Mouse (Mus musculus): ENCODE results near the gene Ylpm1. TPM values are rescaled to one million over a fixed set of nuclear protein-coding genes. Genes with fewer than 3 reads are reported as not detected.

Gene Ylpm1
- polyA plus RNA-seq, 2 experiments, result 8.3 to 9.8 TPM

DNA sequence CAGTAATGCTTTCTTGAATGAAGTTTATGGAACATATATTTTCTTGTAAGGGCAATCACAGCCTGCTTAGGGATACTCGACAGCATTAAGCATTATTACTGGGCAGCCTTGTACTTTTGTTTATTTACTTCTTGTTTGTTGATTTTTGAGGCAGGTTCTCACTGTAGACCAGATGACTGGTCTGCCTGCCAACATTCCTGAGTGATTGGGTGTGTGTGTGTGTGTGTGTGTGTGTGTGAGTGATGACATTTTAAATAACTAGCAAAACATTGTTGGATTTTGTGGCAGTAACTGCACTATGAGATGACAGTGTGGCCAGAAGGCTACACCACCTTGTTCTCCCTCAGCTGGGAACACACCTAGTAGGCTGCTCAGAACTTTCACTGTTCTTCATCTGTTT, 13.7 kb downstream of the Ylpm1 start:
- peaks cover 6% of the 10 kb centered on the region for H3K36me3 ChIP-seq (replicated peaks; ENCODE audit: control insufficient read depth, insufficient read depth, low read depth)
- peaks cover 0 to 7% of the 10 kb centered on the region in 2 experiments; a peak in 2 of 4 replicates for H3K4me1 ChIP-seq (replicated peaks; ENCODE audit: control insufficient read depth in 2 of 2, insufficient read depth in 2 of 2, low read length in 1 of 2)
- H3K27me3 ChIP-seq (ENCODE audit: control insufficient read depth, insufficient read depth, low read length), result no peaks in the 10 kb centered on the region
- WGBS (ENCODE audit: insufficient replicate concordance), result 69% methylated on average over 1 of the region's 1 CpGs
- ATAC-seq (ENCODE audit: insufficient read depth) (no peak), DNase-seq (ENCODE audit: low read depth in 3 of 3, low spot score in 3 of 3) (no peak)
- no peak overlapping the region for H3K4me3 ChIP-seq (ENCODE audit: insufficient read depth in 1 of 2, low read depth in 2 of 2, low read length in 2 of 2)
- no peak overlapping the region for H3K27ac ChIP-seq
- H3K9ac ChIP-seq (replicated peaks), result no peak overlapping the region
- TF ChIP-seq EP300 (IDR thresholded peaks at IDR 0.05; ENCODE audit: low read depth), result no peak
- no peak for TF ChIP-seq CTCF (IDR thresholded peaks at IDR 0.05; ENCODE audit: low read depth)
- H3K4me2 ChIP-seq (ENCODE audit: low read depth), result no peak overlapping the region
- H3K9me3 ChIP-seq (ENCODE audit: control insufficient read depth, low read length), result no peaks in the 10 kb centered on the region

DNA sequence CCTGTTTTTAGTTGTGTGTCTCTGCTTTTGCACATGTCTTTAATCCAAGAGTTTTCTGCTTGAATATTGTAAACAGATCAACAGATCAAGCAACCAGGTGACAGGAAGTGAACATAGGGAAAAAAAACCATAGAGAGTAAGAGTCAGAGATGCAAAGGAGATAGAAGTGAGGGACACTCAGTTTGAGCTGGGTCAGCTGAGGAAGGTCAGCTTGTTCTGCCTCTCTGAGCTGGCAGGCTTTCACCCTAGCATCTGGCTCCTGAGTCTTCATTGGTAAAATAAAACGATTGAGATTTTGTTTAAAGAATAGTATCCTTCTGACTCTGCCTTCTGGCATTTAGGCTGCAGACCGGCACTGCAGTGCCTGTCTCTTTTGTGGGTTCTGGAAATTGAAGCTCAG, 14.4 kb downstream of the Ylpm1 start:
- H3K36me3 ChIP-seq (replicated peaks; ENCODE audit: control insufficient read depth, insufficient read depth, low read depth), result peaks cover 13% of the 10 kb centered on the region
- TF ChIP-seq EP300 (IDR thresholded peaks at IDR 0.05; ENCODE audit: low read depth) (no peak), CTCF (IDR thresholded peaks at IDR 0.05; ENCODE audit: low read depth) (no peak)
- H3K27ac ChIP-seq, result no peak overlapping the region
- DNase-seq (ENCODE audit: low read depth in 3 of 3, low spot score in 3 of 3) (no peak), ATAC-seq (ENCODE audit: insufficient read depth) (no peak)
- H3K4me3 ChIP-seq (ENCODE audit: insufficient read depth in 1 of 2, low read depth in 2 of 2, low read length in 2 of 2), result no peak overlapping the region
- H3K9ac ChIP-seq (replicated peaks), result no peak overlapping the region
- peaks cover 0 to 7% of the 10 kb centered on the region in 2 experiments; a peak in 2 of 4 replicates for H3K4me1 ChIP-seq (replicated peaks; ENCODE audit: control insufficient read depth in 2 of 2, insufficient read depth in 2 of 2, low read length in 1 of 2)
- H3K4me2 ChIP-seq (ENCODE audit: low read depth), result no peak overlapping the region
- H3K27me3 ChIP-seq (ENCODE audit: control insufficient read depth, insufficient read depth, low read length), result no peaks in the 10 kb centered on the region
- H3K9me3 ChIP-seq (ENCODE audit: control insufficient read depth, low read length), result no peaks in the 10 kb centered on the region
- WGBS (ENCODE audit: insufficient replicate concordance), result 72% methylated on average over 2 of the region's 2 CpGs

DNA sequence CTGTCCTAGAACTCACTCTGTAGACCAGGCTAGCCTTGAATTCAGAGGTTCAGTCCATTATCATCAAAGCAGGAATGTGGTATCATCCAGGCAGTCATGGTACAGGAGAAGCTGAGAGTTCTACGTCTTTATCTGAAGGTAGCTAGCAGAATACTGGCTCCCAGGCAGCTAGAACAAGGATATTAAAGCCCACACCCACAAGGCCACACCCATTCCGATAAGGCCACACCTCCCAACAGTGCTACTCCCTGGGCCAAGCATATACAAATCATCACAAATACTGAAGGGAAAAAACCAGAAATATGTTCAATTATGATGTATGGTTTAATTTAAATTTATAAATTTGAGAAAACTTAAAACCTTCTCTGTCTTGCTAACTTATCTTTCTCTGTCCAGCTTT, 16.1 kb downstream of the Ylpm1 start:
- H3K4me2 ChIP-seq (ENCODE audit: low read depth), result no peak overlapping the region
- no peak overlapping the region for H3K4me3 ChIP-seq (ENCODE audit: insufficient read depth in 1 of 2, low read depth in 2 of 2, low read length in 2 of 2)
- no peaks in the 10 kb centered on the region for H3K27me3 ChIP-seq (ENCODE audit: control insufficient read depth, insufficient read depth, low read length)
- TF ChIP-seq EP300 (IDR thresholded peaks at IDR 0.05; ENCODE audit: low read depth) (no peak), CTCF (IDR thresholded peaks at IDR 0.05; ENCODE audit: low read depth) (no peak)
- 27% methylated on average over 2 of the region's 2 CpGs for WGBS (ENCODE audit: insufficient replicate concordance)
- H3K36me3 ChIP-seq (replicated peaks; ENCODE audit: control insufficient read depth, insufficient read depth, low read depth), result peaks cover 17% of the 10 kb centered on the region
- H3K27ac ChIP-seq, result no peak overlapping the region
- H3K9me3 ChIP-seq (ENCODE audit: control insufficient read depth, low read length), result no peaks in the 10 kb centered on the region
- ATAC-seq (ENCODE audit: insufficient read depth) (peak; percentile 76), DNase-seq (ENCODE audit: low read depth in 3 of 3, low spot score in 3 of 3) (peak in 2 of 3 experiments; percentile 26 to 31)
- peaks cover 0 to 7% of the 10 kb centered on the region in 2 experiments; a peak in 2 of 4 replicates for H3K4me1 ChIP-seq (replicated peaks; ENCODE audit: control insufficient read depth in 2 of 2, insufficient read depth in 2 of 2, low read length in 1 of 2)
- no peak overlapping the region for H3K9ac ChIP-seq (replicated peaks)

DNA sequence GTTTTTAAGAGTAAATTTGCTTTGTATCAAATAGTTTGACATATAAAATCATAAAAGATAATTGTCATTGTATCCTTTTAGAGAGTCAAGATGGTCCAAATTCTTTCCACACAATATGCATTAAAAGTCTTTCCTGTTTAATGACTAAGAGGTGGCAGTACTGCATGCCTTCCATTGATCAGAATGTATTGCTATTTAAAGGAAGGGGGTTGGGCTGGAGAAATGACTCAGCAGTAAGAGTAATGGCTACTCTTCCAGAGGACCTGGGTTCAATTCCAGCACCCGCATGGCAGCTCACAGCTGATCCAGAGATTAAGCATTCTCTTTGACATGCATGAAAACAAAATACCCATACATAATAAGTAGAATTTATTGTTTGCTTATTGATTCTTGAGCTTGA, 25.9 kb downstream of the Ylpm1 start:
- ATAC-seq (ENCODE audit: insufficient read depth), result no peak
- WGBS (ENCODE audit: insufficient replicate concordance), result 93% methylated on average over 1 of the region's 1 CpGs

DNA sequence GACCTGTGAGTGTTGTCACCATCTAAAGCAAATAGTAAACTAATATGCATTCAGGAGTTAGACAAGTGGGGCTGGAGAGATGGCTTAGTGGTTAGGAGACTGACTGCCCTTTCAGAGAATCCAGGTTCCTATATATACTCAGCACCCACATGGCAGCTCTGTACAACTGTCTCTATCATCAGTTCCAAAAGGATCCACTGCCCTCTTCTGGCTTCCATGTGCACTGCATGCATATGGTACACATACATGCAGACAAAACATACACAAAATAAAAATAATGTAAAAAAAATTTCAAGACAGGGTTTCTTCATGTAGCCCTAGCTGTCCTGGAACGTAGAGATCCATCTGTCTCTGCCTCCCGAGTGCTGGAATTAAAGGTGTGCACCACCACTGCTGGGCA, 36.6 kb downstream of the Ylpm1 start:
- H3K4me2 ChIP-seq (ENCODE audit: low read depth), result no peak overlapping the region
- H3K27ac ChIP-seq, result no peak overlapping the region
- H3K36me3 ChIP-seq (replicated peaks; ENCODE audit: control insufficient read depth, insufficient read depth, low read depth), result peaks cover 5% of the 10 kb centered on the region; the same call in 1 of the 2 replicates
- no peaks in the 10 kb centered on the region for H3K4me1 ChIP-seq (replicated peaks; ENCODE audit: control insufficient read depth in 2 of 2, insufficient read depth in 2 of 2, low read length in 1 of 2)
- WGBS (ENCODE audit: insufficient replicate concordance), result 79% methylated on average over 2 of the region's 2 CpGs
- ATAC-seq (ENCODE audit: insufficient read depth) (no peak), DNase-seq (ENCODE audit: low read depth in 3 of 3, low spot score in 3 of 3) (peak; percentile 17 to 40 (median 24))
- no peaks in the 10 kb centered on the region for H3K9me3 ChIP-seq (ENCODE audit: control insufficient read depth, low read length)
- no peak overlapping the region for H3K4me3 ChIP-seq (ENCODE audit: insufficient read depth in 1 of 2, low read depth in 2 of 2, low read length in 2 of 2)
- TF ChIP-seq CTCF (IDR thresholded peaks at IDR 0.05; ENCODE audit: low read depth) (peak; percentile 65), EP300 (IDR thresholded peaks at IDR 0.05; ENCODE audit: low read depth) (no peak)
- no peak overlapping the region for H3K9ac ChIP-seq (replicated peaks)
- H3K27me3 ChIP-seq (ENCODE audit: control insufficient read depth, insufficient read depth, low read length), result no peaks in the 10 kb centered on the region

More for the DNA sequence above, 25.9 kb downstream of the Ylpm1 start:
- no peak for DNase-seq (ENCODE audit: low read depth in 3 of 3, low spot score in 3 of 3)
- Histone ChIP-seq H3K36me3 (replicated peaks; ENCODE audit: control insufficient read depth, insufficient read depth, low read depth) (no peaks in the 10 kb centered on the region), H3K4me1 (replicated peaks; ENCODE audit: control insufficient read depth in 2 of 2, insufficient read depth in 2 of 2, low read length in 1 of 2) (no peaks in the 10 kb centered on the region), H3K9me3 (ENCODE audit: control insufficient read depth, low read length) (no peaks in the 10 kb centered on the region), H3K4me2 (ENCODE audit: low read depth) (no peak overlapping the region), H3K27ac (no peak overlapping the region), H3K27me3 (ENCODE audit: control insufficient read depth, insufficient read depth, low read length) (no peaks in the 10 kb centered on the region), H3K9ac (replicated peaks) (no peak overlapping the region), H3K4me3 (ENCODE audit: insufficient read depth in 1 of 2, low read depth in 2 of 2, low read length in 2 of 2) (no peak overlapping the region)
- TF ChIP-seq CTCF (IDR thresholded peaks at IDR 0.05; ENCODE audit: low read depth) (no peak), EP300 (IDR thresholded peaks at IDR 0.05; ENCODE audit: low read depth) (no peak)

Measured in liver, embryonic 14.5 days (tissue).